Mouse (Mus musculus) heart, adult 2 months (tissue): ENCODE measurements around the gene Atrip. TPM values are rescaled to one million over a fixed set of nuclear protein-coding genes. Genes with fewer than 3 reads are reported as not detected.

Source experiments
- DNase-seq, 2 experiments: peaks; one replicate each; pipeline ENCODE4 v3.0.0; 2021
- H3K27ac ChIP-seq: fragments of 200-600 bp; 2 replicates; pipeline ENCODE4 v1.8.1; 2022
- H3K27me3 ChIP-seq: fragments of 200-500 bp; 2 replicates; pipeline ENCODE4 v1.6.1; 2012; ENCODE audit warnings: mild to moderate bottlenecking, low read length, inconsistent platforms, mixed read lengths; ENCODE audit not compliant: control insufficient read depth, insufficient read depth
- H3K36me3 ChIP-seq: fragments of 200-500 bp; 2 replicates; pipeline ENCODE4 v1.6.1; 2012; ENCODE audit warnings: low read length, inconsistent platforms; ENCODE audit not compliant: control insufficient read depth, insufficient read depth
- H3K4me1 ChIP-seq: fragments of 200-500 bp; 2 replicates; pipeline ENCODE4 v1.6.1; 2011; ENCODE audit warnings: low read length; ENCODE audit not compliant: control insufficient read depth, insufficient read depth
- H3K4me3 ChIP-seq: fragments of 200-600 bp; 2 replicates; pipeline ENCODE4 v1.8.1; 2022
- H3K79me2 ChIP-seq: fragments of 200-500 bp; replicated peaks from 2 replicates; pipeline ENCODE4 v1.6.1; 2012; ENCODE audit warnings: mild to moderate bottlenecking, inconsistent platforms, low read length, moderate library complexity, mixed read lengths; ENCODE audit not compliant: control insufficient read depth, insufficient read depth
- H3K9ac ChIP-seq: fragments of 200-500 bp; 2 replicates; pipeline ENCODE4 v1.6.1; 2012; ENCODE audit warnings: low read depth, mild to moderate bottlenecking, control low read depth, inconsistent platforms, low read length, mixed read lengths
- CTCF ChIP-seq: fragments of 200-600 bp; IDR thresholded peaks from 2 replicates; pipeline ENCODE4 v1.8.1; 2022; ENCODE audit warnings: antibody characterized with exemption, mild to moderate bottlenecking, moderate library complexity
- EP300 ChIP-seq: fragments of 200-500 bp; IDR thresholded peaks from 2 replicates; pipeline ENCODE4 v1.6.1; 2011; ENCODE audit warnings: low read depth, low read length, control low read depth; ENCODE audit not compliant: insufficient read depth
- POLR2A ChIP-seq: fragments of 200-500 bp; IDR thresholded peaks from 2 replicates; pipeline ENCODE4 v1.6.1; 2011; ENCODE audit warnings: mild to moderate bottlenecking, low read depth, low read length, control low read depth; ENCODE audit not compliant: insufficient read depth
- WGBS: fragments of 180-500 bp; shearing (Covaris S2); methylation state at CpG from one replicate; pipeline ENCODE4 v1.1.7; 2018; 5-methylcytosine and 5-hydroxymethylcytosine counted together
- intact Hi-C: fragments of 180-260 bp; cut with DNase I; formaldehyde crosslinking; loops from one replicate; pipeline ENCODE4 v1.15.1; 2025
- polyA plus RNA-seq: library from polyadenylated mRNA; depleted of rRNA; stranded (reverse); fragments of >200 nt; gene quantifications from 2 replicates; pipeline ENCODE4 v1.2.3, GENCODE M21; 2012
- total RNA-seq, 2 experiments: library from RNA; stranded (reverse); gene quantifications; 2 replicates each; pipeline ENCODE4 v1.2.3; 2021

The Atrip gene
- total and polyA plus RNA-seq, 3 experiments = 8.0 to 10.0 (median 9.0) TPM

GRCm38 (mm10) chr9:109051011-109051501 is 22.9 kb downstream of the Atrip start:
- Histone ChIP-seq H3K27me3 (no peaks in the 10 kb centered on the region), H3K36me3 (no peaks in the 10 kb centered on the region), H3K9ac (no peak overlapping the region), H3K4me1 (peaks cover 4% of the 10 kb centered on the region), H3K4me3 (no peak overlapping the region), H3K79me2 (no peaks in the 10 kb centered on the region; the same call in 1 of the 2 replicates), H3K27ac (no peak overlapping the region)
- peak in 1 of 2 experiments; percentile 18 for DNase-seq
- TF ChIP-seq EP300 = no peak
- intact Hi-C loops = no loop called here
- 83% methylated on average over 13 of the region's 13 CpGs for WGBS

GRCm38 (mm10) chr9:109050674-109050997 is 23.3 kb downstream of the Atrip start:
- TF ChIP-seq POLR2A = no peak
- TF ChIP-seq CTCF = no peak
- no peak for TF ChIP-seq EP300
- DNase-seq = peak in 1 of 2 experiments; percentile 10
- no peaks in the 10 kb centered on the region for H3K36me3 ChIP-seq
- H3K79me2 ChIP-seq = no peaks in the 10 kb centered on the region; the same call in 1 of the 2 replicates
- no peak overlapping the region for H3K27ac ChIP-seq
- H3K9ac ChIP-seq = no peak overlapping the region
- no peaks in the 10 kb centered on the region for H3K27me3 ChIP-seq
- peaks cover 4% of the 10 kb centered on the region for H3K4me1 ChIP-seq
- 74% methylated on average over 3 of the region's 3 CpGs for WGBS
- intact Hi-C loops = no loop called here
- no peak overlapping the region for H3K4me3 ChIP-seq

- TF ChIP-seq EP300 (no peak), POLR2A (no peak), CTCF (no peak)
- no peak overlapping the region for H3K27ac ChIP-seq
- intact Hi-C loops = no loop called here
These were observed 23.8 kb downstream of the Atrip start for GRCm38 (mm10) chr9:109049996-109050673.

GRCm38 (mm10) chr9:109049316-109049715 is 24.6 kb downstream of the Atrip start:
- Histone ChIP-seq H3K27me3 (no peaks in the 10 kb centered on the region), H3K4me1 (peaks cover under 1% of the 10 kb centered on the region), H3K27ac (no peak overlapping the region), H3K79me2 (no peaks in the 10 kb centered on the region; the same call in 1 of the 2 replicates), H3K4me3 (no peak overlapping the region), H3K9ac (no peak overlapping the region), H3K36me3 (no peaks in the 10 kb centered on the region)
- TF ChIP-seq CTCF (no peak), POLR2A (no peak), EP300 (no peak)
- intact Hi-C loops = no loop called here
- peak in 1 of 2 experiments; percentile 6 for DNase-seq
- WGBS = 75% methylated on average over 7 of the region's 7 CpGs

More at GRCm38 (mm10) chr9:109049996-109050673, 23.8 kb downstream of the Atrip start:
- Histone ChIP-seq H3K36me3 (no peaks in the 10 kb centered on the region), H3K9ac (no peak overlapping the region), H3K79me2 (no peaks in the 10 kb centered on the region; the same call in 1 of the 2 replicates), H3K27me3 (no peaks in the 10 kb centered on the region), H3K4me1 (peaks cover 2% of the 10 kb centered on the region), H3K4me3 (no peak overlapping the region)
- WGBS = 81% methylated on average over 9 of the region's 9 CpGs
- DNase-seq = peak in 1 of 2 experiments; percentile 15

GRCm38 (mm10) chr9:109046306-109046705 is 27.6 kb downstream of the Atrip start:
- Histone ChIP-seq H3K4me3 (no peak overlapping the region), H3K27ac (no peak overlapping the region), H3K9ac (no peak overlapping the region), H3K36me3 (peaks cover 2% of the 10 kb centered on the region; the same call in 1 of the 2 replicates), H3K4me1 (peaks cover 2% of the 10 kb centered on the region), H3K79me2 (no peaks in the 10 kb centered on the region), H3K27me3 (no peaks in the 10 kb centered on the region)
- peak; percentile 68 to 71 for DNase-seq
- TF ChIP-seq EP300 = 0 out of 2 replicates have a peak, but pooled peaks have one; percentile 18
- peak; percentile 83 for TF ChIP-seq CTCF
- TF ChIP-seq POLR2A = no peak
- 35% methylated on average over 5 of the region's 5 CpGs for WGBS
- intact Hi-C loops = no loop called here

- Histone ChIP-seq H3K27me3 (no peaks in the 10 kb centered on the region), H3K27ac (no peak overlapping the region), H3K79me2 (no peaks in the 10 kb centered on the region), H3K4me1 (peaks cover 17% of the 10 kb centered on the region), H3K36me3 (peaks cover 2% of the 10 kb centered on the region; the same call in 1 of the 2 replicates), H3K9ac (peak overlapping the region; percentile 39), H3K4me3 (no peak overlapping the region)
- no peak for TF ChIP-seq EP300
- no peak for TF ChIP-seq POLR2A
- WGBS = 26% methylated on average over 7 of the region's 7 CpGs
- intact Hi-C loops = no loop called here
- peak in 1 of 2 experiments; percentile 19 for DNase-seq
These were observed 32.6 kb downstream of the Atrip start for GRCm38 (mm10) chr9:109041351-109041750.
